Mouse (Mus musculus) kidney, embryonic 14.5 days (tissue): Measurements from ENCODE around the gene Zfp369. TPM values are rescaled to one million over a fixed set of nuclear protein-coding genes. Genes with fewer than 3 reads are reported as not detected.
"Not testable (repeated sequence)": the region's sequence is repeated elsewhere in the genome, so short reads cannot be mapped to it uniquely, and the experiment has no call there.

Experiments used
- ATAC-seq: fragments of 200-750 bp; cut with Nextera tagmentation; 2 replicates; pipeline ENCODE4 v1.8.0; 2017; ENCODE audit warnings: moderate number of reproducible peaks, mild to moderate bottlenecking, moderate TSS enrichment, moderate library complexity; ENCODE audit not compliant: low FRiP score, low TSS enrichment
- H3K27ac ChIP-seq: fragments of 300-500 bp; sonication (generic); 2 replicates; pipeline ENCODE4 v1.5.1; 2014; ENCODE audit warnings: low read depth, mild to moderate bottlenecking, low read length, moderate library complexity, mixed read lengths
- H3K27me3 ChIP-seq: fragments of 300-500 bp; sonication (generic); 2 replicates; pipeline ENCODE4 v1.6.1; 2014; ENCODE audit warnings: mild to moderate bottlenecking, low read length; ENCODE audit not compliant: control insufficient read depth, insufficient read depth
- H3K36me3 ChIP-seq: fragments of 300-500 bp; sonication (generic); 2 replicates; pipeline ENCODE4 v1.6.1; 2014; ENCODE audit warnings: low read length, mixed read lengths; ENCODE audit not compliant: control insufficient read depth, insufficient read depth
- H3K4me1 ChIP-seq: fragments of 300-500 bp; sonication (generic); 2 replicates; pipeline ENCODE4 v1.6.1; 2014; ENCODE audit warnings: low read length, mixed read lengths; ENCODE audit not compliant: control insufficient read depth, insufficient read depth
- H3K4me2 ChIP-seq: fragments of 300-500 bp; sonication (generic); replicated peaks from 2 replicates; pipeline ENCODE4 v1.6.1; 2014; ENCODE audit warnings: low read depth, mild to moderate bottlenecking, low read length
- H3K4me3 ChIP-seq: fragments of 300-500 bp; sonication (generic); 2 replicates; pipeline ENCODE4 v1.5.1; 2014; ENCODE audit warnings: mild to moderate bottlenecking, low read length
- H3K9ac ChIP-seq: fragments of 300-500 bp; sonication (generic); 2 replicates; pipeline ENCODE4 v1.6.1; 2014; ENCODE audit warnings: low read depth, mild to moderate bottlenecking, low read length, moderate library complexity
- H3K9me3 ChIP-seq: fragments of 300-500 bp; sonication (generic); 2 replicates; pipeline ENCODE4 v1.6.1; 2016; ENCODE audit warnings: low read length; ENCODE audit not compliant: control insufficient read depth
- WGBS: fragments of 180-500 bp; shearing (Covaris S2); extraction: QIAGEN DNeasy Blood & Tissue Kit; methylation state at CpG from one replicate; pipeline ENCODE4 v1.1.7; 2014; 5-methylcytosine and 5-hydroxymethylcytosine counted together
- polyA plus RNA-seq: library from polyadenylated mRNA; unstranded; fragments of >200 nt; fragmentation: Nextera tagmentation; extraction: Ambion mirVana; gene quantifications from 2 replicates; pipeline ENCODE4 v1.2.1, GENCODE M21; 2014

The Zfp369 gene
- polyA plus RNA-seq, 1 experiment from 2014 or later = 17.6 TPM

DNA sequence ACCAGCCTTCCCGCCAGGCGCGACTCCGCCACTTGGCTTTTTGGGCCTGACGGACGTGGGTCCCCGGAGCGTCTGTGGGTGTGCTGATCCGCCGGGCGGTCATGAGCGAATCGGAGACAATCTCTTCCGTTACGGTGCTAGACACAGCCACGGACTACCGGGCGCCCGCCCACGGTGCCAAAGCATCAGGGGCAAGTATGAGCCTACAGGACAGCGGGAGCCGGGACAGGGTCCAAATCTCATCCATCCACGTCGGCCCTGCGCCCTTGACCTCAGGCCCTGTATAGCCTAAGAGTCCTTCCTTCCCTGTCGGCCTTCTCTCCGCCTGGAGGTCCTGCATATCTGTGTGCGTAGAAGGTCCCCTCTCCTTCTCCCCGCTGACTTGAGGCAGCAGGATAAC lies 19.4 kb upstream of the Zfp369 start, which contains the start of gene Gm10775:
TSS of gene Gm10775 (plus strand) at position 301 of the 400 bp plus-strand sequence.
- H3K4me2 ChIP-seq = peak within 1 kb of the TSS; percentile 27
- 49% methylated on average over 29 of the region's 29 CpGs for WGBS
- no peaks in the 10 kb centered on the region for H3K4me1 ChIP-seq
- no peak within 1 kb of the TSS for H3K27ac ChIP-seq
- H3K9ac ChIP-seq = no peak within 1 kb of the TSS
- H3K27me3 ChIP-seq = no peaks in the 10 kb centered on the region
- H3K4me3 ChIP-seq = peak within 1 kb of the TSS; percentile 19
- ATAC-seq = no peak
- no peaks in the 10 kb centered on the region for H3K36me3 ChIP-seq
- H3K9me3 ChIP-seq = peaks cover 40% of the 10 kb centered on the region

GRCm38 (mm10) chr13:65262086-65262485 lies 16.5 kb upstream of the Zfp369 start:
- ATAC-seq = no peak
- H3K27ac ChIP-seq = no peak overlapping the region
- H3K27me3 ChIP-seq = no peaks in the 10 kb centered on the region
- H3K4me2 ChIP-seq = no peak overlapping the region
- no peaks in the 10 kb centered on the region for H3K36me3 ChIP-seq
- no peak overlapping the region for H3K9ac ChIP-seq
- H3K9me3 ChIP-seq = peaks cover 42% of the 10 kb centered on the region
- H3K4me3 ChIP-seq = no peak overlapping the region
- H3K4me1 ChIP-seq = no peaks in the 10 kb centered on the region
- 94% methylated on average over 5 of the region's 5 CpGs for WGBS

DNA sequence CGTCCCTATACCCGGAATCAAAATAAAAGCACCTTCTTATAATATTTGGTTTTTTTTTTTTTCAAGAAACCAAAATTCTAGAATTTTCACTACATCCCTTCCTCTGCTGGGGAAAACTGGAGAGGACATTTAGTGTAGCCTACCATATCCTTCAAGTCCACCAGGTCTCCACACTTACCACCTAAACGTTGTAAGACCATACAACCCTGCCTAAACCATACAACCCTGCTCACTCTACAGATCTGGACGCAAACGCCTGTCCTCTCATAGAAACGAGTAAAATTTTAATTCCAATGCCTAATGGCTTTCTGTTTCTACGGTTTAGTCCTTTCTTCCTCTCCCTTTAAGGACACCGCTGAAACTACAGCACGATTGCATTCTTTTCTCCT lies 626 bp upstream of the Zfp369 start:
- no peaks in the 10 kb centered on the region for H3K27me3 ChIP-seq
- H3K9ac ChIP-seq = peak overlapping the region; percentile 66
- peak overlapping the region; percentile 65; the same call in 1 of the 2 replicates for H3K27ac ChIP-seq
- WGBS = 5% methylated on average over 9 of the region's 9 CpGs
- H3K4me3 ChIP-seq = peak overlapping the region; percentile 66
- peak overlapping the region; percentile 54 for H3K4me2 ChIP-seq
- H3K9me3 ChIP-seq = peaks cover 10% of the 10 kb centered on the region; the same call in 1 of the 2 replicates
- H3K36me3 ChIP-seq = no peaks in the 10 kb centered on the region
- ATAC-seq = peak; percentile 50
- H3K4me1 ChIP-seq = no peaks in the 10 kb centered on the region

- no peak for ATAC-seq
- H3K27me3 ChIP-seq = no peaks in the 10 kb centered on the region
- no peak overlapping the region for H3K4me2 ChIP-seq
- WGBS = 91% methylated on average over 2 of the region's 2 CpGs
- peaks cover 44% of the 10 kb centered on the region for H3K9me3 ChIP-seq
- no peak overlapping the region for H3K9ac ChIP-seq
- peaks cover 48% of the 10 kb centered on the region for H3K36me3 ChIP-seq
- H3K4me1 ChIP-seq = no peaks in the 10 kb centered on the region
- no peak overlapping the region for H3K27ac ChIP-seq
- H3K4me3 ChIP-seq = no peak overlapping the region
These were observed 8.2 kb downstream of the Zfp369 start for GRCm38 (mm10) chr13:65286771-65287170.

- Histone ChIP-seq H3K9me3 (peaks cover 49% of the 10 kb centered on the region), H3K9ac (no peak overlapping the region), H3K27me3 (no peaks in the 10 kb centered on the region), H3K27ac (no peak overlapping the region), H3K4me1 (no peaks in the 10 kb centered on the region), H3K4me2 (no peak overlapping the region), H3K4me3 (no peak overlapping the region), H3K36me3 (peaks cover 54% of the 10 kb centered on the region)
- WGBS = 95% methylated on average over 4 of the region's 4 CpGs
- ATAC-seq = no peak
These were observed 17.7 kb downstream of the Zfp369 start for GRCm38 (mm10) chr13:65296354-65296753.

DNA sequence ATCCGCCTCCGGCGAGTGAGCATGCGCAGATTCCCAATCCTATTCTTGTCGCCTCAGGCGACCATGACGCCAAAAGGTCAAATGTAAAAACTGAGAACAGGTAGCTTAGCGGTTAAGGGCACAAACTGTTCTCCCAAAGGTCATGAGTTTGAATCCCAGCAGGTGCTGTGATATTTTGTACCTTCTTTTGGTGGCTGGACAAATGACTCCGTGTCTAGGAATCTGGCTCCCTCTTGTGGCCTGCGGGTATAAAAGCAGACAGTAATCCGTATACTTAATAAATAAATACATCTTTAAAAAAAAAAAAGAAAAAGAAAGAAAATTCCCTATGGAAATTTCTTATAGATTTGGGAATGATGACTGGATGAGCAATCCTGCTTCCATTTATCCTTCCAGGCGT lies 32.2 kb downstream of the Zfp369 start:
- H3K36me3 ChIP-seq, H3K9ac ChIP-seq, H3K27me3 ChIP-seq, H3K4me1 ChIP-seq, H3K4me3 ChIP-seq, H3K27ac ChIP-seq, ATAC-seq: not testable (repeated sequence)
- Histone ChIP-seq H3K9me3 (peaks cover 13% of the 10 kb centered on the region), H3K4me2 (peak overlapping the region; percentile 34)
- 41% methylated on average over 12 of the region's 12 CpGs for WGBS

GRCm38 (mm10) chr13:65311311-65311755 lies 32.7 kb downstream of the Zfp369 start:
- ATAC-seq = peak; percentile 46
- H3K4me2 ChIP-seq = peak overlapping the region; percentile 34
- H3K9me3 ChIP-seq = peaks cover 10% of the 10 kb centered on the region; the same call in 1 of the 2 replicates
- no peaks in the 10 kb centered on the region for H3K27me3 ChIP-seq
- no peak overlapping the region for H3K9ac ChIP-seq
- no peaks in the 10 kb centered on the region for H3K36me3 ChIP-seq
- no peaks in the 10 kb centered on the region for H3K4me1 ChIP-seq
- H3K4me3 ChIP-seq = no peak overlapping the region
- H3K27ac ChIP-seq = no peak overlapping the region
- 30% methylated on average over 23 of the region's 27 CpGs for WGBS

GRCm38 (mm10) chr13:65311826-65312225 lies 33.2 kb downstream of the Zfp369 start:
- H3K9me3 ChIP-seq = peaks cover 5% of the 10 kb centered on the region; the same call in 1 of the 2 replicates
- H3K36me3 ChIP-seq = no peaks in the 10 kb centered on the region
- 96% methylated on average over 9 of the region's 9 CpGs for WGBS
- H3K4me3 ChIP-seq = no peak overlapping the region
- no peaks in the 10 kb centered on the region for H3K27me3 ChIP-seq
- no peak overlapping the region for H3K4me2 ChIP-seq
- no peaks in the 10 kb centered on the region for H3K4me1 ChIP-seq
- H3K27ac ChIP-seq = no peak overlapping the region
- no peak overlapping the region for H3K9ac ChIP-seq
- ATAC-seq = no peak

DNA sequence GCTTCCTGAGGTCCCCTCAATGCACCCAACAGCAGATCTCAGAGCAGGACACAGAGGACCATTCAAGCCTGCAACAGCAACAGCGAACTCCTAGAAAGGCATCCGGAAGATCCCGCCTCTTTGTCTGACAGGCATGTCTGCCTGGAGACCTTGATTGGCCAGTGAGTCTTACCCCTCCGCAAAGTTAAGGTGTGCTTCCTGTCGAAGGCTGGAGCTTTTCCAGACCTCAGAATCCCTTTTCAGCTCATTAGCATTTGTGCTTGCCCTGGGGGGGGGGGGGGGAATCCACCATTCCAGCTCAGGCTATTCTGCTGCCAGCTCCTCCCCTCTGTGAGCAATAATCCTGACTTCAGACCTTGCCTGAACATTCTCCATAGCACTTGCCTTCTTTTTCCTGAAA lies 69.9 kb downstream of the Zfp369 start:
- H3K27me3 ChIP-seq, H3K9me3 ChIP-seq, H3K4me3 ChIP-seq, H3K9ac ChIP-seq, ATAC-seq, H3K27ac ChIP-seq, H3K4me1 ChIP-seq, H3K4me2 ChIP-seq, H3K36me3 ChIP-seq: not testable (repeated sequence)
- 51% methylated on average over 5 of the region's 5 CpGs for WGBS
